Mouse (Mus musculus): ENCODE results near the gene Dppa4. TPM values are rescaled to one million over a fixed set of nuclear protein-coding genes. Genes with fewer than 3 reads are reported as not detected.

Dppa4 gene
- not detected in 2 replicates for polyA plus RNA-seq (2014; fragmentation: Nextera tagmentation; extraction: Ambion mirVana)

DNA sequence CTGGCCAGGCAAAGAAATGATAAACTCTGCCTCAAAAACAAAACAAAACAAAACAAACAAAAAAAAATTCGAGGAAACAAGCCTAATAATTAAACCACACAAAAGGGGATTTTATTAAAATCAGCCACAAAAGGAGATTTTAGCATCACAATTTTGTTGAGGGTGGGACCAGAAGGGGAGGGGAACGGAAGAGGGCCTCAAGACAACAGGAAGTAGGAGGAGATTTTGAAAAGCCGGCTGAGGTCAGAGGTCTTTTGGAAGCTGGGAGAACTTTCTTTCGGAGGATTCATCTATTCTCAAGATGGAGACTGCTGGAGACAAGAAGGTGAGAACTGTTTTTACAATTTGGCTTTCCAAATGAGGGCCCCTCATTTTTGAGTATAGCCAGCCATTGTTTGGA lies at the start of gene Dppa4:
Gene Dppa4 (plus strand): TSS at position 217 of the 400 bp plus-strand sequence.
- Histone ChIP-seq H3K4me2 (ENCODE audit: low read depth, low read length) (no peak within 1 kb of the TSS), H3K9me3 (ENCODE audit: control insufficient read depth, low read length) (no peaks in the 10 kb centered on the region), H3K4me3 (ENCODE audit: low read depth, low read length) (no peak within 1 kb of the TSS), H3K9ac (ENCODE audit: low read depth, low read length) (no peak within 1 kb of the TSS), H3K36me3 (ENCODE audit: control insufficient read depth, insufficient read depth, low read length) (no peaks in the 10 kb centered on the region), H3K27ac (replicated peaks; ENCODE audit: low read depth, low read length) (no peak within 1 kb of the TSS), H3K4me1 (ENCODE audit: control insufficient read depth, insufficient read depth, low read length) (no peaks in the 10 kb centered on the region), H3K27me3 (replicated peaks; ENCODE audit: control insufficient read depth, insufficient read depth, low read length) (no peaks in the 10 kb centered on the region)
- ATAC-seq (ENCODE audit: low read depth) (no peak), DNase-seq (ENCODE audit: low spot score) (no peak)
- WGBS = 72% methylated on average over 4 of the region's 4 CpGs

GRCm38 (mm10) chr16:48234999-48235398 lies 48.5 kb upstream of the Dppa4 start:
- 81% methylated on average over 1 of the region's 1 CpGs for WGBS
- no peak for ATAC-seq (ENCODE audit: low read depth)
- H3K9me3 ChIP-seq (ENCODE audit: control insufficient read depth, low read length) = no peaks in the 10 kb centered on the region

GRCm38 (mm10) chr16:48237676-48238075 lies 45.9 kb upstream of the Dppa4 start:
- no peak for DNase-seq (ENCODE audit: low spot score)
- Histone ChIP-seq H3K9ac (ENCODE audit: low read depth, low read length) (no peak overlapping the region), H3K27ac (replicated peaks; ENCODE audit: low read depth, low read length) (no peak overlapping the region), H3K36me3 (ENCODE audit: control insufficient read depth, insufficient read depth, low read length) (no peaks in the 10 kb centered on the region), H3K4me3 (ENCODE audit: low read depth, low read length) (no peak overlapping the region), H3K4me2 (ENCODE audit: low read depth, low read length) (no peak overlapping the region), H3K4me1 (ENCODE audit: control insufficient read depth, insufficient read depth, low read length) (no peaks in the 10 kb centered on the region), H3K27me3 (replicated peaks; ENCODE audit: control insufficient read depth, insufficient read depth, low read length) (no peaks in the 10 kb centered on the region), H3K9me3 (ENCODE audit: control insufficient read depth, low read length) (no peaks in the 10 kb centered on the region)
- no peak for ATAC-seq (ENCODE audit: low read depth)
- WGBS = 85% methylated on average over 7 of the region's 7 CpGs

More at GRCm38 (mm10) chr16:48234999-48235398, 48.5 kb upstream of the Dppa4 start:
- Histone ChIP-seq H3K4me3 (ENCODE audit: low read depth, low read length) (no peak overlapping the region), H3K9ac (ENCODE audit: low read depth, low read length) (no peak overlapping the region), H3K4me2 (ENCODE audit: low read depth, low read length) (no peak overlapping the region), H3K27ac (replicated peaks; ENCODE audit: low read depth, low read length) (no peak overlapping the region), H3K4me1 (ENCODE audit: control insufficient read depth, insufficient read depth, low read length) (no peaks in the 10 kb centered on the region), H3K27me3 (replicated peaks; ENCODE audit: control insufficient read depth, insufficient read depth, low read length) (no peaks in the 10 kb centered on the region), H3K36me3 (ENCODE audit: control insufficient read depth, insufficient read depth, low read length) (no peaks in the 10 kb centered on the region)
- no peak for DNase-seq (ENCODE audit: low spot score)

DNA sequence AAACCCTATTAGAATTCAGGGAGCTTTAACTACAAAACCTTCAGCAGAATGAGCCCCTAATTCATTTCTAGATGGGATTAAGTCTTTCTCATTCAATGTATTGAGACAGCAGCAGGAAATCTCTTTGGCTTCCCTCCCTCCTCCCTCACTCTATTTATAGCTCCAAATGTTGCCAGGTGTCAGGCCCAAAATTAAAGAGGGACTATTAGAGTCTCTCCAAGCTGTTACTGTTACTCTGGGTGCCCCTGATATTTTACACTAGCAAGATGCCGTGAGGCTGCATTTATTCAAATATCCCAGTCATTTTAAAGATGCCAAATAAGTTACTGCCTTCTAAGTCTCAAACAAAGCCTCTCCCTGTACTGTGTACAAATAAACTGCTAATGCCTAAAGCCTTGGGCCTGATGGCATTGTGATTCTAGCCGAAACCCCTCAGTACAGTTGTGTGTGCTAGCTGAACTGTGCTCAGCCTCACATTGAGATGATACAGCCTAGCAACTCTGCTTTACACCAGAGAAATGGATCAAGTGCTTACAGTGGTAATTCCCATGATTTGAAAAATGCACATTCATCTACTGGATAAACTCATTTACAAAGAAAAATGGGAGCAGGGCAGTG lies 36.4 kb upstream of the Dppa4 start:
- Histone ChIP-seq H3K4me3 (ENCODE audit: low read depth, low read length) (no peak overlapping the region), H3K4me1 (ENCODE audit: control insufficient read depth, insufficient read depth, low read length) (no peaks in the 10 kb centered on the region), H3K27me3 (replicated peaks; ENCODE audit: control insufficient read depth, insufficient read depth, low read length) (no peaks in the 10 kb centered on the region), H3K9me3 (ENCODE audit: control insufficient read depth, low read length) (no peaks in the 10 kb centered on the region), H3K36me3 (ENCODE audit: control insufficient read depth, insufficient read depth, low read length) (no peaks in the 10 kb centered on the region), H3K9ac (ENCODE audit: low read depth, low read length) (no peak overlapping the region), H3K4me2 (ENCODE audit: low read depth, low read length) (no peak overlapping the region), H3K27ac (replicated peaks; ENCODE audit: low read depth, low read length) (no peak overlapping the region)
- 87% methylated on average over 2 of the region's 2 CpGs for WGBS
- ATAC-seq (ENCODE audit: low read depth) = no peak
- DNase-seq (ENCODE audit: low spot score) = no peak

- WGBS = 69% methylated on average over 4 of the region's 4 CpGs
Observed at GRCm38 (mm10) chr16:48252824-48253223, 30.7 kb upstream of the Dppa4 start.

DNA sequence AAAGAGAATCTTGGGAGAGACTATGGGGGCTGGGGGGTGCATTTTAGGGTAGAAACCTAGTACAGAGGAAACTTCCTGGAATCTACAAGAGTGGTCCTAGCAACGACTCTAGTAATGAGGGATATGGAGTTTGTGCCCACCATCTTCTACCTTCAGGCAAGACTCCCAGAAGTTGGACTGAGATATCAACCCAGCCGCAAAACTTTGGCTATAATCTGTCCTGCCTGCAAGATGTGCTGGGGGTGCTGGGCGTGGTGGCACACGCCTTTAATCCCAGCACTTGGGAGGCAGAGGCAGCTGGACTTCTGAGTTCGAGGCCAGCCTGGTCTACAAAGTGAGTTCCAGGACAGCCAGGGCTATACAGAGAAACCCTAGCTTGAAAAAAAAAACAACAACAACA lies 28.9 kb upstream of the Dppa4 start:
- Histone ChIP-seq H3K27me3 (replicated peaks; ENCODE audit: control insufficient read depth, insufficient read depth, low read length) (no peaks in the 10 kb centered on the region), H3K4me1 (ENCODE audit: control insufficient read depth, insufficient read depth, low read length) (no peaks in the 10 kb centered on the region), H3K36me3 (ENCODE audit: control insufficient read depth, insufficient read depth, low read length) (no peaks in the 10 kb centered on the region), H3K9ac (ENCODE audit: low read depth, low read length) (no peak overlapping the region), H3K9me3 (ENCODE audit: control insufficient read depth, low read length) (no peaks in the 10 kb centered on the region), H3K27ac (replicated peaks; ENCODE audit: low read depth, low read length) (no peak overlapping the region), H3K4me2 (ENCODE audit: low read depth, low read length) (no peak overlapping the region), H3K4me3 (ENCODE audit: low read depth, low read length) (no peak overlapping the region)
- no peak for DNase-seq (ENCODE audit: low spot score)
- ATAC-seq (ENCODE audit: low read depth) = no peak
- 89% methylated on average over 5 of the region's 5 CpGs for WGBS

More at GRCm38 (mm10) chr16:48252824-48253223, 30.7 kb upstream of the Dppa4 start:
- no peaks in the 10 kb centered on the region for H3K4me1 ChIP-seq (ENCODE audit: control insufficient read depth, insufficient read depth, low read length)
- H3K4me3 ChIP-seq (ENCODE audit: low read depth, low read length) = no peak overlapping the region
- no peaks in the 10 kb centered on the region for H3K9me3 ChIP-seq (ENCODE audit: control insufficient read depth, low read length)
- H3K4me2 ChIP-seq (ENCODE audit: low read depth, low read length) = no peak overlapping the region
- DNase-seq (ENCODE audit: low spot score) = peak; percentile 2
- no peak for ATAC-seq (ENCODE audit: low read depth)
- H3K27me3 ChIP-seq (replicated peaks; ENCODE audit: control insufficient read depth, insufficient read depth, low read length) = no peaks in the 10 kb centered on the region
- no peaks in the 10 kb centered on the region for H3K36me3 ChIP-seq (ENCODE audit: control insufficient read depth, insufficient read depth, low read length)
- no peak overlapping the region for H3K27ac ChIP-seq (replicated peaks; ENCODE audit: low read depth, low read length)
- H3K9ac ChIP-seq (ENCODE audit: low read depth, low read length) = no peak overlapping the region

DNA sequence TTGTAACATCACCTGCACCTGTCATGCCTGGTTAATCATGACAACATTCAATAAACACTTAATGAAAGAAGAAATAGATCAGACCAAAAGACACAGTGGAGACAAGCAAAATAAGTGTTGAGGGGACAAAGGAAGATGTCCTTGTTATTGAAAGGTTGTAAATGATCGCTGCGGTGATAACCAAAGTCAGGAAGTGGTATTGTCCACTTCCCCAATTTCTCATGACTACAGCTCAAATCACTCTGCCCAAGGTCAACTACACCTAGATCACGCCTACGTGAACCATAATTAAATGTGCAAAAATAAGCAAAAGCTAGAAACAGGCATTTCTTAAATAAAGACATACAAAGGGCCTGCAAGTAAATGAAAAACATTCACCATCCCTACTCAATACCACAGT lies 24.0 kb upstream of the Dppa4 start:
- H3K4me1 ChIP-seq (ENCODE audit: control insufficient read depth, insufficient read depth, low read length) = no peaks in the 10 kb centered on the region
- H3K27me3 ChIP-seq (replicated peaks; ENCODE audit: control insufficient read depth, insufficient read depth, low read length) = no peaks in the 10 kb centered on the region
- no peak for DNase-seq (ENCODE audit: low spot score)
- no peaks in the 10 kb centered on the region for H3K36me3 ChIP-seq (ENCODE audit: control insufficient read depth, insufficient read depth, low read length)
- ATAC-seq (ENCODE audit: low read depth) = no peak
- no peak overlapping the region for H3K27ac ChIP-seq (replicated peaks; ENCODE audit: low read depth, low read length)
- H3K4me2 ChIP-seq (ENCODE audit: low read depth, low read length) = no peak overlapping the region
- no peak overlapping the region for H3K9ac ChIP-seq (ENCODE audit: low read depth, low read length)
- WGBS = 91% methylated on average over 4 of the region's 4 CpGs
- H3K9me3 ChIP-seq (ENCODE audit: control insufficient read depth, low read length) = no peaks in the 10 kb centered on the region
- no peak overlapping the region for H3K4me3 ChIP-seq (ENCODE audit: low read depth, low read length)

GRCm38 (mm10) chr16:48262901-48263300 lies 20.6 kb upstream of the Dppa4 start:
- Histone ChIP-seq H3K4me2 (ENCODE audit: low read depth, low read length) (no peak overlapping the region), H3K4me1 (ENCODE audit: control insufficient read depth, insufficient read depth, low read length) (no peaks in the 10 kb centered on the region), H3K4me3 (ENCODE audit: low read depth, low read length) (no peak overlapping the region), H3K27ac (replicated peaks; ENCODE audit: low read depth, low read length) (no peak overlapping the region), H3K9me3 (ENCODE audit: control insufficient read depth, low read length) (no peaks in the 10 kb centered on the region), H3K9ac (ENCODE audit: low read depth, low read length) (no peak overlapping the region), H3K27me3 (replicated peaks; ENCODE audit: control insufficient read depth, insufficient read depth, low read length) (no peaks in the 10 kb centered on the region), H3K36me3 (ENCODE audit: control insufficient read depth, insufficient read depth, low read length) (no peaks in the 10 kb centered on the region)
- 76% methylated on average over 1 of the region's 1 CpGs for WGBS
- ATAC-seq (ENCODE audit: low read depth) (no peak), DNase-seq (ENCODE audit: low spot score) (no peak)

- WGBS = 73% methylated on average over 4 of the region's 4 CpGs
- Histone ChIP-seq H3K4me2 (ENCODE audit: low read depth, low read length) (no peak overlapping the region), H3K9ac (ENCODE audit: low read depth, low read length) (no peak overlapping the region), H3K27me3 (replicated peaks; ENCODE audit: control insufficient read depth, insufficient read depth, low read length) (no peaks in the 10 kb centered on the region), H3K36me3 (ENCODE audit: control insufficient read depth, insufficient read depth, low read length) (no peaks in the 10 kb centered on the region), H3K4me3 (ENCODE audit: low read depth, low read length) (no peak overlapping the region), H3K4me1 (ENCODE audit: control insufficient read depth, insufficient read depth, low read length) (no peaks in the 10 kb centered on the region), H3K27ac (replicated peaks; ENCODE audit: low read depth, low read length) (no peak overlapping the region), H3K9me3 (ENCODE audit: control insufficient read depth, low read length) (no peaks in the 10 kb centered on the region)
- ATAC-seq (ENCODE audit: low read depth) (no peak), DNase-seq (ENCODE audit: low spot score) (no peak)
Observed at GRCm38 (mm10) chr16:48265856-48266255, 17.7 kb upstream of the Dppa4 start.

Data from embryonic facial prominence, embryonic 14.5 days (tissue).